In the genomic region with DNA sequence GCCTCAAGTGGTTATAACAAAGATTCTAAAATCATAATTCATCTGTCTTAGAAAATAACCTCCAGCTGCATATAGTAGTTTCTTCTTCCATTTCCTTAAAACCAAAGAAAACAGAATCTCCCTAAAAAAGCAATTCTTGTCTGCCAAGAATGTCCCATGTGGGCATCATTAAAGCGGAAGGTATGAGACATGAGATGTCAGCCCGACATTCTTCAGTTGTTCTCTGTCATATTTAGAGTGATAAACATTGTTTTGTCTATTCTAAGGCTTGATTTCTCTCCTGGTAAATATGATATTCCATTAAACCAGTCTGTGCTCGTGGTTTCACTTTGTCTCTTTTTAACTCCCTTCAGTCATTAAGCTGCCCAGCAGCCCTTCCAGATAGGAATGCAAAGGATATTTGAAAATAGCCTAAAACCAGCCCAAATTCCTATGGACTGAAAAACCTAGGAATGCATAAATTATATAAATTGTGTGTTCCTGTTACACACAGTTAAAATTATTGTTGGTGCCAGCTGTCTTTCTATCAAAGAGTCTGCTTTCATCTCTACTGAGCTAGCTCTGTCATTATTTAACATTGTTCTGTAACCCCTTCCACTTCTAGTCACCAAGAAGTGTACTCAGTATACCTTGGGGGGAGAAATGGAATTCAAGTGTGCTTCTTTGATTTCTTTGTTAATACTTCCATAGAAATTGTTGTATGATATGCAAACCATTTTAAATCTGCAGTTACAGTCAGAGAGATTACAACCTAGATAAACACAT, we compare ENCODE assay signal across 30 mouse cellular contexts.
A peak's percentile ranks its signal among the peaks of the same experiment; 100 is the strongest.
DNase-seq lines count a peak whose midpoint lies in the region; ATAC-seq and TF ChIP-seq lines count a peak whose summit lies in the region.
"Had no signal": no experiment of that assay in that cellular context is flagged by ENCODE, and none has a peak within 500 bp of the region (broad histone marks: within the 10 kb centered on the region; RNA-seq: fewer than 3 reads in every experiment).

No protein-coding gene starts in this region.

- peaks cover 16% of the 10 kb centered on the region; the same call in 1 of the 2 replicates for H3K4me1 ChIP-seq in lung, embryonic 15.5 days
- H3K4me1 ChIP-seq in lung, postnatal 0 days (ENCODE audit: insufficient read depth, low read depth, low read length), result no peaks in the 10 kb centered on the region
- H3K4me1 ChIP-seq in embryonic facial prominence, embryonic 14.5 days (ENCODE audit: control insufficient read depth, insufficient read depth, low read length), result peaks cover 27% of the 10 kb centered on the region
- no peaks in the 10 kb centered on the region for H3K4me1 ChIP-seq in forebrain, postnatal 0 days (ENCODE audit: insufficient read depth)
- H3K4me1 ChIP-seq: forebrain, embryonic 13.5 days; hindbrain, embryonic 12.5 days; intestine, embryonic 15.5 days; liver, embryonic 12.5 days; megakaryocyte, embryonic 14.5 days had no signal

- TF ChIP-seq CTCF in lung, postnatal 0 days (IDR thresholded peaks at IDR 0.05), result no peak
- no peak for TF ChIP-seq CTCF in forebrain, postnatal 0 days (IDR thresholded peaks at IDR 0.05; ENCODE audit: low read depth)

- H3K27me3 ChIP-seq in lung, embryonic 15.5 days, result no peaks in the 10 kb centered on the region
- no peaks in the 10 kb centered on the region for H3K27me3 ChIP-seq in lung, postnatal 0 days (replicated peaks; ENCODE audit: insufficient read depth, low read length)
- H3K27me3 ChIP-seq in embryonic facial prominence, embryonic 14.5 days (replicated peaks; ENCODE audit: control insufficient read depth, insufficient read depth, low read length), result no peaks in the 10 kb centered on the region
- H3K27me3 ChIP-seq in forebrain, postnatal 0 days (ENCODE audit: insufficient read depth, low read length), result no peaks in the 10 kb centered on the region
- H3K27me3 ChIP-seq: forebrain, embryonic 13.5 days; hindbrain, embryonic 12.5 days; intestine, embryonic 15.5 days; limb, embryonic 13.5 days; liver, embryonic 12.5 days; megakaryocyte, embryonic 14.5 days had no signal

- H3K9me3 ChIP-seq in lung, embryonic 15.5 days, result no peaks in the 10 kb centered on the region
- no peaks in the 10 kb centered on the region for H3K9me3 ChIP-seq in lung, postnatal 0 days (ENCODE audit: low read length)
- no peaks in the 10 kb centered on the region for H3K9me3 ChIP-seq in embryonic facial prominence, embryonic 14.5 days (ENCODE audit: control insufficient read depth, low read length)
- no peaks in the 10 kb centered on the region for H3K9me3 ChIP-seq in forebrain, postnatal 0 days (ENCODE audit: low read length)
- H3K9me3 ChIP-seq: forebrain, embryonic 13.5 days; G1E; hindbrain, embryonic 12.5 days; intestine, embryonic 15.5 days; limb, embryonic 13.5 days; liver, embryonic 12.5 days had no signal

- 44% methylated on average over 3 of the region's 3 CpGs for WGBS in lung, embryonic 15.5 days
- 36% methylated on average over 3 of the region's 3 CpGs for WGBS in lung, postnatal 0 days
- WGBS in embryonic facial prominence, embryonic 14.5 days, result 16% methylated on average over 3 of the region's 3 CpGs
- 66% methylated on average over 3 of the region's 3 CpGs for WGBS in forebrain, postnatal 0 days

- 0 out of 2 replicates have a peak overlapping the region, but pooled peaks have one; percentile 12 for H3K4me2 ChIP-seq in lung, embryonic 15.5 days
- H3K4me2 ChIP-seq in lung, postnatal 0 days (replicated peaks; ENCODE audit: low read depth, low read length), result no peak overlapping the region
- H3K4me2 ChIP-seq in embryonic facial prominence, embryonic 14.5 days (ENCODE audit: low read depth, low read length), result peak overlapping the region; percentile 10; the same call in 1 of the 2 replicates
- no peak overlapping the region for H3K4me2 ChIP-seq in forebrain, postnatal 0 days (ENCODE audit: low read depth)
- H3K4me2 ChIP-seq: forebrain, embryonic 13.5 days; heart, embryonic 11.5 days; hindbrain, embryonic 12.5 days; intestine, embryonic 15.5 days; limb, embryonic 13.5 days; liver, embryonic 12.5 days had no signal

- peak; percentile 42; the same call in 1 of the 2 replicates for ATAC-seq in lung, embryonic 15.5 days (ENCODE audit: borderline replicate concordance, extremely low read depth, low FRiP score, low TSS enrichment)
- no peak for ATAC-seq in lung, postnatal 0 days
- 0 out of 2 replicates have a peak, but pooled peaks have one; percentile 35 for ATAC-seq in embryonic facial prominence, embryonic 14.5 days (ENCODE audit: low read depth)
- no peak for ATAC-seq in forebrain, postnatal 0 days
- ATAC-seq: forebrain, embryonic 13.5 days; hindbrain, postnatal 0 days; intestine, embryonic 15.5 days; liver, embryonic 12.5 days; liver, postnatal 0 days had no signal

- no peak for DNase-seq in lung, postnatal 0 days (ENCODE audit: low spot score)
- peak; percentile 63 for DNase-seq in NIH3T3 (ENCODE audit: low read depth)
- peak; percentile 72 for DNase-seq in embryonic facial prominence, embryonic 14.5 days (ENCODE audit: low spot score)
- DNase-seq in forebrain, postnatal 0 days, result no peak
- no peak for DNase-seq in cerebellum, adult 11 months
- DNase-seq: adrenal gland, postnatal 25 days; cerebellum, adult 18-20 months; cerebellum, postnatal 10 days; gastrocnemius, postnatal 36 days; heart, adult 18-20 months; heart, postnatal 36 days; kidney, adult 2 months; kidney, postnatal 36 days; liver, postnatal 0 days; lung, postnatal 4 days; midbrain, embryonic 14.5 days; right cerebral cortex, adult 18-20 months; right cerebral cortex, postnatal 4 days had no signal

- peak overlapping the region; percentile 60 for H3K27ac ChIP-seq in lung, embryonic 15.5 days
- no peak overlapping the region for H3K27ac ChIP-seq in lung, postnatal 0 days (ENCODE audit: low read length)
- H3K27ac ChIP-seq in embryonic facial prominence, embryonic 14.5 days (replicated peaks; ENCODE audit: low read depth, low read length), result peak overlapping the region; percentile 52
- H3K27ac ChIP-seq in forebrain, postnatal 0 days (ENCODE audit: low read depth, low read length), result no peak overlapping the region
- H3K27ac ChIP-seq: forebrain, embryonic 13.5 days; hindbrain, embryonic 12.5 days; hindbrain, postnatal 0 days; intestine, embryonic 15.5 days; layer of hippocampus, adult 2 months; left cerebral cortex, adult 2 months; limb, embryonic 13.5 days; liver, embryonic 12.5 days had no signal

- no peak overlapping the region for H3K4me3 ChIP-seq in lung, embryonic 15.5 days
- no peak overlapping the region for H3K4me3 ChIP-seq in lung, postnatal 0 days (ENCODE audit: low read depth, low read length)
- no peak overlapping the region for H3K4me3 ChIP-seq in embryonic facial prominence, embryonic 14.5 days (ENCODE audit: low read depth, low read length)
- no peak overlapping the region for H3K4me3 ChIP-seq in forebrain, postnatal 0 days (ENCODE audit: low read depth, low read length)
- H3K4me3 ChIP-seq: forebrain, embryonic 13.5 days; hindbrain, embryonic 12.5 days; intestine, embryonic 15.5 days; layer of hippocampus, adult 2 months; left cerebral cortex, adult 2 months; limb, embryonic 13.5 days; liver, embryonic 12.5 days; megakaryocyte, embryonic 14.5 days had no signal

- H3K36me3 ChIP-seq in lung, embryonic 15.5 days, result no peaks in the 10 kb centered on the region
- H3K36me3 ChIP-seq in lung, postnatal 0 days (ENCODE audit: insufficient read depth, low read length), result no peaks in the 10 kb centered on the region
- H3K36me3 ChIP-seq in embryonic facial prominence, embryonic 14.5 days (ENCODE audit: control insufficient read depth, insufficient read depth, low read length), result no peaks in the 10 kb centered on the region
- H3K36me3 ChIP-seq in forebrain, postnatal 0 days (ENCODE audit: insufficient read depth), result no peaks in the 10 kb centered on the region
- H3K36me3 ChIP-seq: G1E; hindbrain, embryonic 12.5 days; intestine, embryonic 15.5 days; limb, embryonic 13.5 days; liver, embryonic 12.5 days had no signal

- TF ChIP-seq EP300 in lung, postnatal 0 days (IDR thresholded peaks at IDR 0.05), result no peak

- no peak overlapping the region for H3K9ac ChIP-seq in lung, embryonic 15.5 days
- H3K9ac ChIP-seq in lung, postnatal 0 days (replicated peaks; ENCODE audit: low read depth), result no peak overlapping the region
- H3K9ac ChIP-seq in embryonic facial prominence, embryonic 14.5 days (ENCODE audit: low read depth, low read length), result no peak overlapping the region
- H3K9ac ChIP-seq in forebrain, postnatal 0 days, result no peak overlapping the region
- H3K9ac ChIP-seq: forebrain, embryonic 13.5 days; hindbrain, embryonic 12.5 days; intestine, embryonic 15.5 days; limb, embryonic 13.5 days; liver, embryonic 12.5 days; liver, postnatal 0 days had no signal

Comparison
In these comparisons a context has a peak if more than half of its experiments do, and no peak if none do; other contexts are left out.
1. ATAC-seq: peak in lung, embryonic 15.5 days (single experiment) and embryonic facial prominence, embryonic 14.5 days (single experiment); none in lung, postnatal 0 days (single experiment) and forebrain, postnatal 0 days (single experiment).
2. H3K27ac ChIP-seq: peak in lung, embryonic 15.5 days (single experiment) and embryonic facial prominence, embryonic 14.5 days (single experiment); none in lung, postnatal 0 days (single experiment) and forebrain, postnatal 0 days (single experiment).
3. H3K4me2 ChIP-seq: peak in lung, embryonic 15.5 days (single experiment) and embryonic facial prominence, embryonic 14.5 days (single experiment); none in lung, postnatal 0 days (single experiment) and forebrain, postnatal 0 days (single experiment).
4. DNase-seq: peak in NIH3T3 (single experiment) and embryonic facial prominence, embryonic 14.5 days (single experiment); none in lung, postnatal 0 days (single experiment), forebrain, postnatal 0 days (single experiment) and cerebellum, adult 11 months (single experiment).